Mouse (Mus musculus) ES-Bruce4 (cell line): ENCODE measurements around the gene Smok3b.

ENCODE experiments used
- CTCF ChIP-seq: IDR thresholded peaks from one replicate; pipeline ENCODE4 v1.8.1; 2011; ENCODE audit warnings: low read depth, low read length
- EP300 ChIP-seq: IDR thresholded peaks from 2 replicates; pipeline ENCODE4 v1.6.1; 2011; ENCODE audit warnings: low read depth, low read length; ENCODE audit not compliant: insufficient read depth
- POLR2A ChIP-seq: IDR thresholded peaks from one replicate; pipeline ENCODE4 v1.8.1; 2011; ENCODE audit warnings: low read length; ENCODE audit not compliant: insufficient read depth

DNA sequence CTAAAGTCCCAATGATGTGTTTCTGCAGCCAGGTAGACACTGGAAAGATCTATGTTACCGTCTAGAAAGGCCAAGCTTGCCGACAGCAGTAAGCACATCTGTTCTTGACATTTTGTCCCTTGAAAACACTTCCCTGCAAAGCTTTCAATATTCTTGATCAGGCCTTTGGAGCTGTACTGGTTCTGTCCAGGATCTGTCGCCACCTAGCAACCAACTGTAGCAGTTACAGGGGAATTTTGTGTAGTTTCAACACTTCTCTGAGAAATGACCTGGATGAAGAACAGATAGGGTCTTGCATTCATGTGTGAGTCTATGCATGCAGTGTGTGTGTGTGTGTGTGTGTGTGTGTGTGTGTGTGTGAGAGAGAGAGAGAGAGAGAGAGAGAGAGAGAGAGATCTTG is 47.5 kb upstream of the Smok3b start:
- TF ChIP-seq EP300 (no peak), CTCF (peak; percentile 9), POLR2A (no peak)
